Mouse (Mus musculus) gastrocnemius, postnatal 4 days (tissue): ENCODE results near the gene Max. TPM values are rescaled to one million over a fixed set of nuclear protein-coding genes. Genes with fewer than 3 reads are reported as not detected.

Experiments used
- DNase-seq, 2 experiments: peaks; one replicate each; pipeline ENCODE4 v3.0.0; 2021 to 2022; ENCODE audit warnings: low spot score in 2 of 2, mixed read lengths in 2 of 2
- total RNA-seq, 2 experiments: library from RNA; stranded (reverse); gene quantifications; 2 replicates each; pipeline ENCODE4 v1.2.3; 2021

Max gene
- total RNA-seq, 2 experiments from 2014 or later = 44.4 to 50.2 TPM

- no peak for DNase-seq
Observed at GRCm38 (mm10) chr12:76891160-76891559, 70.8 kb downstream of the Max start.

GRCm38 (mm10) chr12:76889404-76890184 is 72.4 kb downstream of the Max start:
- DNase-seq = no peak

- DNase-seq = no peak
Observed at GRCm38 (mm10) chr12:76887941-76888340, 74.1 kb downstream of the Max start.

Other genes with a start within 250 kb of the Max start
- 10 to 100 TPM; 43.1 to 45.7 TPM for gene Churc1, start 196.7 kb downstream of the Max start, total RNA-seq
- gene Fntb, start 196.6 kb downstream of the Max start, total RNA-seq = 10 to 100 TPM; 24.0 to 24.1 TPM
- not detected for gene Gpx2, start 166.6 kb downstream of the Max start, total RNA-seq
- 10 to 100 TPM; 15.0 to 18.1 TPM for gene Rab15, start 139.3 kb downstream of the Max start, total RNA-seq